Mouse (Mus musculus) lung, postnatal 0 days (tissue): ENCODE results near the gene Ccdc82. TPM values are rescaled to one million over a fixed set of nuclear protein-coding genes. Genes with fewer than 3 reads are reported as not detected.

Source experiments
- ATAC-seq: fragments of 200-750 bp; cut with Nextera tagmentation; 2 replicates; pipeline ENCODE4 v1.8.0; 2017; ENCODE audit warnings: moderate library complexity
- DNase-seq: peaks from one replicate; pipeline ENCODE4 v3.0.0-alpha.2; 2016; ENCODE audit warnings: low spot score
- H3K27ac ChIP-seq: fragments of 300-500 bp; sonication (generic); 2 replicates; pipeline ENCODE4 v1.5.1; 2014; ENCODE audit warnings: antibody characterized with exemption, mild to moderate bottlenecking, low read length, mixed read lengths
- H3K27me3 ChIP-seq: fragments of 300-500 bp; sonication (generic); replicated peaks from 2 replicates; pipeline ENCODE4 v1.6.1; 2014; ENCODE audit warnings: low read length, mixed read lengths; ENCODE audit not compliant: insufficient read depth
- H3K36me3 ChIP-seq: fragments of 300-500 bp; sonication (generic); 2 replicates; pipeline ENCODE4 v1.6.1; 2014; ENCODE audit warnings: low read length, mixed read lengths; ENCODE audit not compliant: insufficient read depth
- H3K4me1 ChIP-seq: fragments of 300-500 bp; sonication (generic); 2 replicates; pipeline ENCODE4 v1.6.1; 2014; ENCODE audit warnings: antibody characterized with exemption, low read depth, low read length, mixed read lengths; ENCODE audit not compliant: insufficient read depth
- H3K4me2 ChIP-seq: fragments of 300-500 bp; sonication (generic); replicated peaks from 2 replicates; pipeline ENCODE4 v1.6.1; 2014; ENCODE audit warnings: low read depth, mild to moderate bottlenecking, low read length, moderate library complexity, mixed read lengths
- H3K4me3 ChIP-seq: fragments of 300-500 bp; sonication (generic); 2 replicates; pipeline ENCODE4 v1.5.1; 2014; ENCODE audit warnings: low read depth, low read length
- H3K9ac ChIP-seq: fragments of 300-500 bp; sonication (generic); replicated peaks from 2 replicates; pipeline ENCODE4 v1.6.1; 2014; ENCODE audit warnings: low read depth, mild to moderate bottlenecking
- H3K9me3 ChIP-seq: fragments of 300-500 bp; sonication (generic); 2 replicates; pipeline ENCODE4 v1.6.1; 2016; ENCODE audit warnings: low read length, mixed read lengths
- CTCF ChIP-seq: IDR thresholded peaks from 2 replicates; pipeline ENCODE4 v1.5.1; 2016; ENCODE audit warnings: antibody characterized with exemption, mild to moderate bottlenecking
- EP300 ChIP-seq: IDR thresholded peaks from 2 replicates; pipeline ENCODE4 v1.6.1; 2016; ENCODE audit warnings: antibody characterized with exemption, mild to moderate bottlenecking, control low read depth
- WGBS: fragments of 180-500 bp; shearing (Covaris S2); extraction: QIAGEN DNeasy Blood & Tissue Kit; methylation state at CpG from one replicate; pipeline ENCODE4 v1.1.7; 2014; 5-methylcytosine and 5-hydroxymethylcytosine counted together
- polyA plus RNA-seq: library from polyadenylated mRNA; unstranded; fragments of >200 nt; fragmentation: Nextera tagmentation; extraction: Ambion mirVana; gene quantifications from 2 replicates; pipeline ENCODE4 v1.2.1, GENCODE M21; 2015

Ccdc82 gene
- polyA plus RNA-seq, 1 experiment from 2014 or later: 7.4 TPM

GRCm38 (mm10) chr9:13309807-13310206 lies 63.1 kb downstream of the Ccdc82 start:
- WGBS: 77% methylated on average over 7 of the region's 7 CpGs
- H3K9ac ChIP-seq: no peak overlapping the region

GRCm38 (mm10) chr9:13310236-13310635 lies 63.5 kb downstream of the Ccdc82 start:
- ATAC-seq: no peak
- no peak for DNase-seq
- no peaks in the 10 kb centered on the region for H3K9me3 ChIP-seq
- no peak overlapping the region for H3K4me3 ChIP-seq
- WGBS: 80% methylated on average over 3 of the region's 3 CpGs
- H3K9ac ChIP-seq: no peak overlapping the region
- peaks cover 8% of the 10 kb centered on the region; the same call in 1 of the 2 replicates for H3K4me1 ChIP-seq
- H3K36me3 ChIP-seq: no peaks in the 10 kb centered on the region
- TF ChIP-seq CTCF: no peak
- no peak for TF ChIP-seq EP300
- H3K4me2 ChIP-seq: no peak overlapping the region
- no peaks in the 10 kb centered on the region for H3K27me3 ChIP-seq
- H3K27ac ChIP-seq: no peak overlapping the region

More at GRCm38 (mm10) chr9:13309807-13310206, 63.1 kb downstream of the Ccdc82 start:
- H3K9me3 ChIP-seq: no peaks in the 10 kb centered on the region
- no peak for ATAC-seq
- H3K4me1 ChIP-seq: peaks cover 5% of the 10 kb centered on the region; the same call in 1 of the 2 replicates
- no peak for DNase-seq
- TF ChIP-seq CTCF: no peak
- TF ChIP-seq EP300: no peak
- no peak overlapping the region for H3K4me3 ChIP-seq
- H3K4me2 ChIP-seq: no peak overlapping the region
- no peaks in the 10 kb centered on the region for H3K36me3 ChIP-seq
- no peaks in the 10 kb centered on the region for H3K27me3 ChIP-seq
- H3K27ac ChIP-seq: no peak overlapping the region

- no peak overlapping the region for H3K9ac ChIP-seq
- no peak overlapping the region for H3K4me2 ChIP-seq
- no peak for DNase-seq
- TF ChIP-seq CTCF: no peak
- TF ChIP-seq EP300: no peak
- H3K36me3 ChIP-seq: no peaks in the 10 kb centered on the region
- no peaks in the 10 kb centered on the region for H3K9me3 ChIP-seq
- H3K4me1 ChIP-seq: peaks cover 16% of the 10 kb centered on the region; the same call in 1 of the 2 replicates
- WGBS: 47% methylated on average over 2 of the region's 2 CpGs
- no peak overlapping the region for H3K27ac ChIP-seq
- no peaks in the 10 kb centered on the region for H3K27me3 ChIP-seq
- ATAC-seq: no peak
- no peak overlapping the region for H3K4me3 ChIP-seq
Observed at GRCm38 (mm10) chr9:13311094-13311493, 64.3 kb downstream of the Ccdc82 start.

GRCm38 (mm10) chr9:13313923-13314322 lies 67.2 kb downstream of the Ccdc82 start:
- whole genome bisulfite sequencing: 88% methylated on average over 2 of the region's 2 CpGs
- H3K4me3 ChIP-seq: no peak overlapping the region
- no peaks in the 10 kb centered on the region for H3K36me3 ChIP-seq
- no peak overlapping the region for H3K4me2 ChIP-seq
- no peak for DNase-seq
- H3K4me1 ChIP-seq: peaks cover 19% of the 10 kb centered on the region; the same call in 1 of the 2 replicates
- no peak overlapping the region for H3K27ac ChIP-seq
- no peaks in the 10 kb centered on the region for H3K9me3 ChIP-seq
- TF ChIP-seq EP300 (no peak), CTCF (no peak)
- ATAC-seq: no peak
- no peak overlapping the region for H3K9ac ChIP-seq
- no peaks in the 10 kb centered on the region for H3K27me3 ChIP-seq

GRCm38 (mm10) chr9:13314577-13315004 lies 67.8 kb downstream of the Ccdc82 start:
- Histone ChIP-seq H3K36me3 (no peaks in the 10 kb centered on the region), H3K27me3 (no peaks in the 10 kb centered on the region), H3K4me2 (no peak overlapping the region), H3K4me1 (peaks cover 19% of the 10 kb centered on the region; the same call in 1 of the 2 replicates), H3K27ac (no peak overlapping the region), H3K9me3 (no peaks in the 10 kb centered on the region), H3K4me3 (no peak overlapping the region), H3K9ac (no peak overlapping the region)
- ATAC-seq: no peak
- TF ChIP-seq EP300 (no peak), CTCF (no peak)
- no peak for DNase-seq
- 59% methylated on average over 5 of the region's 5 CpGs for WGBS

GRCm38 (mm10) chr9:13315393-13315792 lies 68.6 kb downstream of the Ccdc82 start:
- 43% methylated on average over 5 of the region's 5 CpGs for WGBS
- peak overlapping the region; percentile 68 for H3K27ac ChIP-seq
- peak; percentile 55 for DNase-seq

More at GRCm38 (mm10) chr9:13315393-13315792, 68.6 kb downstream of the Ccdc82 start:
- H3K9ac ChIP-seq: no peak overlapping the region
- no peaks in the 10 kb centered on the region for H3K27me3 ChIP-seq
- H3K9me3 ChIP-seq: no peaks in the 10 kb centered on the region
- ATAC-seq: peak; percentile 88
- H3K4me3 ChIP-seq: no peak overlapping the region
- TF ChIP-seq EP300 (peak; percentile 82), CTCF (no peak)
- H3K36me3 ChIP-seq: no peaks in the 10 kb centered on the region
- no peak overlapping the region for H3K4me2 ChIP-seq
- H3K4me1 ChIP-seq: peaks cover 19% of the 10 kb centered on the region; the same call in 1 of the 2 replicates
